Mouse (Mus musculus) forebrain, embryonic 13.5 days (tissue): ENCODE data around the gene Bysl. TPM values are rescaled to one million over a fixed set of nuclear protein-coding genes. Genes with fewer than 3 reads are reported as not detected.

Experiments
- ATAC-seq: fragments of 200-750 bp; cut with Nextera tagmentation; 2 replicates; pipeline ENCODE4 v1.8.0; 2017
- H3K27ac ChIP-seq: fragments of 300-500 bp; sonication (generic); 2 replicates; pipeline ENCODE4 v1.5.1; 2015; ENCODE audit warnings: inconsistent platforms, mild to moderate bottlenecking, moderate library complexity
- H3K27me3 ChIP-seq: fragments of 300-500 bp; sonication (generic); 2 replicates; pipeline ENCODE4 v1.6.1; 2015; ENCODE audit warnings: mild to moderate bottlenecking, inconsistent platforms
- H3K36me3 ChIP-seq: fragments of 300-500 bp; sonication (generic); 2 replicates; pipeline ENCODE4 v1.6.1; 2015; ENCODE audit warnings: mild to moderate bottlenecking, inconsistent platforms; ENCODE audit not compliant: poor library complexity, severe bottlenecking
- H3K4me1 ChIP-seq: fragments of 300-500 bp; sonication (generic); 2 replicates; pipeline ENCODE4 v1.6.1; 2015; ENCODE audit warnings: inconsistent platforms
- H3K4me2 ChIP-seq: fragments of 300-500 bp; sonication (generic); 2 replicates; pipeline ENCODE4 v1.6.1; 2015; ENCODE audit warnings: inconsistent platforms, mild to moderate bottlenecking, moderate library complexity
- H3K4me3 ChIP-seq: fragments of 300-500 bp; sonication (generic); 2 replicates; pipeline ENCODE4 v1.5.1; 2015; ENCODE audit warnings: mild to moderate bottlenecking, inconsistent platforms
- H3K9ac ChIP-seq: fragments of 300-500 bp; sonication (generic); 2 replicates; pipeline ENCODE4 v1.6.1; 2015; ENCODE audit warnings: mild to moderate bottlenecking, inconsistent platforms
- H3K9me3 ChIP-seq: fragments of 300-500 bp; sonication (generic); replicated peaks from 2 replicates; pipeline ENCODE4 v1.6.1; 2016; ENCODE audit warnings: inconsistent platforms
- WGBS: fragments of 180-500 bp; shearing (Covaris S2); methylation state at CpG from one replicate; pipeline ENCODE4 v1.1.7; 2015; 5-methylcytosine and 5-hydroxymethylcytosine counted together
- polyA plus RNA-seq: library from polyadenylated mRNA; unstranded; fragments of >200 nt; fragmentation: Nextera tagmentation; extraction: Ambion mirVana; gene quantifications from 2 replicates; pipeline ENCODE4 v1.2.1, GENCODE M21; 2015

Bysl gene
- polyA plus RNA-seq, 1 experiment from 2014 or later = 29.7 TPM

DNA sequence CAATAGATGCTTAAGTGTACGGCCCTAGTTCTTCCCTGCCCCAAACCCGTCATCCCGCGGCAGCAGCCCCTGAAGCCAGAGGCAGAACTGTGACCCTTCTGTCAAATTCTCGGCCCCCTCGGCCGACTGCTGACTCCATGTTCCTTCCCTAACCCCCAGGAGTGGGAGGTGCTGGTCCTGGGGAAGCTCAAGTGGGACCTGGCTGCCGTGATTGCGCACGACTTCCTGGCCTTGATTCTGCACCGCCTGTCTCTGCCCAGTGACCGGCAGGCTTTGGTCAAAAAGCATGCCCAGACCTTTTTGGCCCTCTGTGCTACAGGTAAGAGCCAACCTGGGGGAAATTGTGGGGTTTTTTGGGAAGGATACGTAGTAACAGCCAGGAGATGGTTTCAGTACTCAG, 14.0 kb downstream of the Bysl start:
- peaks cover 42% of the 10 kb centered on the region for H3K36me3 ChIP-seq
- H3K4me3 ChIP-seq = no peak overlapping the region
- no peak for ATAC-seq
- no peaks in the 10 kb centered on the region for H3K27me3 ChIP-seq
- peak overlapping the region; percentile 97; the same call in 1 of the 2 replicates for H3K4me2 ChIP-seq
- peak overlapping the region; percentile 21; the same call in 1 of the 2 replicates for H3K27ac ChIP-seq
- peaks cover 46% of the 10 kb centered on the region for H3K4me1 ChIP-seq
- H3K9me3 ChIP-seq = no peaks in the 10 kb centered on the region
- WGBS = 62% methylated on average over 13 of the region's 13 CpGs
- H3K9ac ChIP-seq = 0 out of 2 replicates have a peak overlapping the region, but pooled peaks have one; percentile 78

- H3K4me1 ChIP-seq = peaks cover 46% of the 10 kb centered on the region
- H3K27me3 ChIP-seq = no peaks in the 10 kb centered on the region
- H3K4me2 ChIP-seq = peak overlapping the region; percentile 97
- 51% methylated on average over 5 of the region's 5 CpGs for WGBS
- ATAC-seq = no peak
- H3K36me3 ChIP-seq = peaks cover 37% of the 10 kb centered on the region
- peak overlapping the region; percentile 78; the same call in 1 of the 2 replicates for H3K9ac ChIP-seq
- no peaks in the 10 kb centered on the region for H3K9me3 ChIP-seq
- H3K27ac ChIP-seq = peak overlapping the region; percentile 90
- H3K4me3 ChIP-seq = 0 out of 2 replicates have a peak overlapping the region, but pooled peaks have one; percentile 73
Measured at GRCm38 (mm10) chr17:47596839-47597164, 14.5 kb downstream of the Bysl start.

- Histone ChIP-seq H3K27ac (peak overlapping the region; percentile 90), H3K4me1 (peaks cover 46% of the 10 kb centered on the region), H3K27me3 (no peaks in the 10 kb centered on the region), H3K4me2 (peak overlapping the region; percentile 97), H3K9me3 (no peaks in the 10 kb centered on the region), H3K36me3 (peaks cover 32% of the 10 kb centered on the region), H3K4me3 (peak overlapping the region; percentile 73), H3K9ac (peak overlapping the region; percentile 78)
- 14% methylated on average over 6 of the region's 6 CpGs for WGBS
- no peak for ATAC-seq
Measured at GRCm38 (mm10) chr17:47596162-47596838, 15.0 kb downstream of the Bysl start.

DNA sequence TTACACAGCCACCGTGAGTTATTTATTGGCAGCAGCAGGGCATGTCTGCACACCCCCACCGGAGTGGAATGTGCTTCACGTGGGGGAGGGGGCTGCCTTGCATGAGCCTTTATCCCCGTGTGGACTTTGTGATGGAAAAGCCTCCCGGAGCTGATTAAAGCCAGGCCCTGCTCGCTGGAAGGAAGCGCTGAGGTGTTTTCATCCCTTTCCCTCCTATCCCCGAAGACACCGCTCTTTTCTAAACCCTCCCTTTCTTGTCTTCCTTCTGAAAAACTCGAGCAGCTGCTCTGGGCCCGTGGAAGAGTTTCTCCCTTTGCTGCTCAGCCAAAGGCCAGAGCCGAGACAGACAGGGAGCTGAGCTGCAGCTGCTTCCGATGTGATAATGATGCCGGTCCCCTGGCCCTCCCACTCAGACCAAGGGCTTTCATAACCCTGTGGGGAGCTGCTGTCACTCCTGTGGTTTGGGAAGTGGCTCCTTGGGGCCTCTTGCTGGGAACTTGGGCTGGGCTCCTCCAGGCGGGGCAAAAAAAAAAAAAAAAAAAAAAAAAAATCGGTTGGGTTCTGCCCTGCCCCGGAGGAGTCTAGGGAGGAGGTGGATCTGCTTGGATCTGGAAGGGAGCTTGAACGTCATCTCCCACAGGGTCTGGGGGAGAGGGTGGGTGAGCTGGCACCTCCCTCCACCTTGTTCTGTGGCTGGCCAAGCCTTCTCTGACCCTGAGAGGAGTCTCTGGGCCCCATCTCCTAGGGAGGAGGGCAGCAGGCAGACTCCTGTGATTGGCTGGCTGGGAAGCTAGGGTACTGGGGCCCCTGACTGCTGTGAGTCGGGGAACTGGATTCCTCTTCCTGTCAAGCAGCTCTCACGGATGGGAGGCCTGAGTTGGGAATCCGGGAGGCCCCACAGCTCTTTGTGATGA, 15.8 kb downstream of the Bysl start:
- no peak for ATAC-seq
- Histone ChIP-seq H3K4me2 (peak overlapping the region; percentile 97), H3K9ac (peak overlapping the region; percentile 78), H3K27me3 (no peaks in the 10 kb centered on the region), H3K9me3 (no peaks in the 10 kb centered on the region), H3K4me1 (peaks cover 46% of the 10 kb centered on the region), H3K4me3 (peak overlapping the region; percentile 73), H3K27ac (peak overlapping the region; percentile 90), H3K36me3 (peaks cover 24% of the 10 kb centered on the region)
- WGBS = under 1% methylated on average over 21 of the region's 21 CpGs

DNA sequence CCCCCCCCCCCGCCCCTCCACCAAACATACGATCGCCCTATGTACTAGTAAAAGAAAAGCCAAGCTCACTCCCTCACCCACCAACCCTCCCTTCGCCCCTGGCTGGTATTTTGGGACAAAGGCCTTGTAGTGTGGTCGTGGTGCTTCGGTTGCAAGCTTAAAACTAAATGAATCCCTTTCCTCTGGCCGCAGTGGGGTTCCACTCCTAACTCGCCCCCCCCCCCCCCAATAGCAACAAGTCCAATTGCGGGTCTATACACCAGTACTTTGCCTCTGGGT, 16.4 kb downstream of the Bysl start:
- peak overlapping the region; percentile 97 for H3K4me2 ChIP-seq
- peaks cover 18% of the 10 kb centered on the region for H3K36me3 ChIP-seq
- peak overlapping the region; percentile 90 for H3K27ac ChIP-seq
- peak overlapping the region; percentile 73 for H3K4me3 ChIP-seq
- peak overlapping the region; percentile 78 for H3K9ac ChIP-seq
- no peak for ATAC-seq
- H3K27me3 ChIP-seq = no peaks in the 10 kb centered on the region
- H3K4me1 ChIP-seq = peaks cover 46% of the 10 kb centered on the region
- 0% methylated on average over 8 of the region's 9 CpGs for WGBS
- no peaks in the 10 kb centered on the region for H3K9me3 ChIP-seq

DNA sequence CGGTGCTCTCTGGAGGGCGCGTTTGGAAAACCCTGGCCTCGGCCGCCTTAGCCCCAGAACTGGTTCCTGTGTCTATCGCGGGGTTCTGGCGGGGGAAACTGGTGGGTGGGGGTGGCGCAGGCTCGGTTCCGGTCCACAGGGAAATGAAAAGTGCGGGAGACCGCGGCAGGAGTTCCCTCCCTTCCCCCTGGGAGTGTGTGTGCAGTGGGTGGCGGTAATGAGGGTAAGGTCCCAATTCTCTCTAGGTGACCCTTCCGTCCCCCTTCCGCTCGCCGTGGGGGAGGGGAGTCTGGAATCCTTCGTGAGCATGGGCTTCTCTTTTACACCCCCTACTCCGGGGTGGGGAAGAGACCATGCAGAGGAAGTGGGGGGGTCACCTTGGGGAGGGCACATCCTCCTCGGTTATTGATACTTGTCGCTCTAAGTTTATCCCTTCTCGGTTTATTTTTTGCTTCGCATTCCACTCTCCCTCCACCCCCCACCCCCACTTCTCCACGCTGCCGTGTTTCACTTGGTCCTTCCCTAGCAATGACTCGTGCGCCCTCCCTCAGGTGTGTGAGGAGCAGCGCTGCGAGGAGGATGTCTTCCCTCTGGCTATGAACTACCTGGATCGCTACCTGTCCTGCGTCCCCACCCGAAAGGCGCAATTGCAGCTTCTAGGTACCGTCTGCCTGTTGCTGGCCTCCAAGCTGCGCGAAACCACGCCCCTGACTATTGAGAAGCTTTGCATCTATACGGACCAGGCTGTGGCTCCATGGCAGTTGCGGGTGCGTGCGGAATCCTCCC, 16.9 kb downstream of the Bysl start:
- no peaks in the 10 kb centered on the region for H3K27me3 ChIP-seq
- no peak for ATAC-seq

DNA sequence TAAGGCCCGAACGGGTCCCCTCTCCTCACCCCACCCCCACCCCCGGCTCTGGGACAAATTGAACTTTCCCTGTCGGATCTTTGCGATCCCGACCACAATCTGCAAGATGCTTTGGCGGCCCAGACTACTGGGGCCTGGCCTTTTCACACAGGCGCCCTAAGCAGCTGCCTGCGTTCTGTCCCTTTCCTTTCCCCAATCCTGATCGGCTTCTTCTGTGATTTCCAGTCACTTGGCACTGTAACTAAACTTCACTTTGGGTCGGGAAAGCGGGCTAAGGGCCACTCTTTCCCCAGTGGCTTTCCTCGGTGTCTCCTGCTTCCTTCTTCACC, 17.5 kb downstream of the Bysl start:
- WGBS = 0% methylated on average over 13 of the region's 13 CpGs
- Histone ChIP-seq H3K9ac (peak overlapping the region; percentile 78), H3K9me3 (no peaks in the 10 kb centered on the region), H3K4me3 (peak overlapping the region; percentile 73), H3K27me3 (no peaks in the 10 kb centered on the region), H3K36me3 (peaks cover 7% of the 10 kb centered on the region), H3K4me2 (peak overlapping the region; percentile 97), H3K4me1 (peaks cover 46% of the 10 kb centered on the region), H3K27ac (peak overlapping the region; percentile 90)
- no peak for ATAC-seq

More for the DNA sequence above, 16.9 kb downstream of the Bysl start:
- Histone ChIP-seq H3K9me3 (no peaks in the 10 kb centered on the region), H3K27ac (peak overlapping the region; percentile 90), H3K9ac (peak overlapping the region; percentile 78), H3K4me2 (peak overlapping the region; percentile 97), H3K4me3 (peak overlapping the region; percentile 73), H3K4me1 (peaks cover 46% of the 10 kb centered on the region), H3K36me3 (peaks cover 13% of the 10 kb centered on the region)
- under 1% methylated on average over 38 of the region's 43 CpGs for WGBS

DNA sequence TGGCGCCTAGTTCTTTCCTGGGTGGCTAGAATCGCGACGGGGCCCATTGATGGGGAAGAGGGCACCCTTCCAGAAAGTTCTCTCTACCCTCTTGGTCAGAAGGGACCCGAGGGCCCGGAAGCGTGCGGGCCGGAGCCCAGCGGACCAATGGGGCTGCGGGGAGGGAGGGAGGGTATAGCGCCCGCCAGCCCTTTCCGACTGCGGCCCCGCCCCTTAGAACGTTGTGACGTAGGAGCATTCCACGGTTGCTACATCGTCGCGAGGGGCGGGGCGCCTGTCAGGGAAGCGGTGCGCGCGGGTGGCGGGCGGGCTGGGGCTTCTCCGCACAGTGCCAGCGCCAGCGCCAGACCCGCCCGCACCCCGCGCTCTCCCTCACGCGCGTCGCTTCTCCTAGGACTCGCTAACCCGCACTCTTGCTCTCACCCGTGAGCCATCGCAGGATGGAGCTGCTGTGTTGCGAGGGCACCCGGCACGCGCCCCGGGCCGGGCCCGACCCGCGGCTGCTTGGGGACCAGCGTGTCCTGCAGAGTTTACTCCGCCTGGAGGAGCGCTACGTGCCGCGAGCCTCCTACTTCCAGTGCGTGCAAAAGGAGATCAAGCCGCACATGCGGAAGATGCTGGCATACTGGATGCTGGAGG, 18.0 kb downstream of the Bysl start:
- WGBS = 1% methylated on average over 62 of the region's 63 CpGs
- peak; percentile 93 for ATAC-seq
- Histone ChIP-seq H3K9me3 (no peaks in the 10 kb centered on the region), H3K9ac (peak overlapping the region; percentile 78), H3K27me3 (no peaks in the 10 kb centered on the region), H3K4me3 (peak overlapping the region; percentile 73), H3K4me1 (peaks cover 46% of the 10 kb centered on the region), H3K4me2 (peak overlapping the region; percentile 97), H3K36me3 (peaks cover 2% of the 10 kb centered on the region; the same call in 1 of the 2 replicates), H3K27ac (peak overlapping the region; percentile 90)

DNA sequence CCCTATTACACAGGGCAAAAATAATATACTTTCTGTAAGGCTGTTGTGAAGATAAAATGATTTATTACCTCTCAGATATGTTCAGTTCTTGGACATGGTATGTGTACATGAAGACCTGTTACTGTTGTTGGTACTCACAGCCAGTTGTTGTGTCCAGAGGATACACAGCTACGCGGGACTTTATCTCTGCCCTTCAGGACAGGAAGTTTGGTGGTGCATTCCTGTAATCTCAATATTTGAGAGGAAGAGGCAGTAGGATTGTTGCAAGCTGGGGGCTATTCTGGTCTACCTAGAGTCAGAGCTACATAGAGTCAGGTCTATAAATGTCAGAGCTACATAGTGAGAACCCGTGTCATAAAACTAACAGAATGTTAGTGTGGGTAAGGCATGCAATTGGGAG, 20.2 kb downstream of the Bysl start:
- no peaks in the 10 kb centered on the region for H3K27me3 ChIP-seq
- no peak overlapping the region for H3K9ac ChIP-seq
- ATAC-seq = no peak
- H3K4me2 ChIP-seq = no peak overlapping the region
- no peaks in the 10 kb centered on the region for H3K36me3 ChIP-seq
- no peak overlapping the region for H3K27ac ChIP-seq
- peaks cover 27% of the 10 kb centered on the region for H3K4me1 ChIP-seq
- H3K9me3 ChIP-seq = no peaks in the 10 kb centered on the region
- no peak overlapping the region for H3K4me3 ChIP-seq
- WGBS = 92% methylated on average over 3 of the region's 3 CpGs

GRCm38 (mm10) chr17:47588517-47588916, 22.8 kb downstream of the Bysl start:
- H3K4me1 ChIP-seq = 0 out of 2 replicates have a peak, but pooled peaks cover 4% of the 10 kb centered on the region
- no peak overlapping the region for H3K4me3 ChIP-seq
- WGBS = 85% methylated on average over 8 of the region's 8 CpGs
- no peak for ATAC-seq
- H3K27ac ChIP-seq = no peak overlapping the region
- no peaks in the 10 kb centered on the region for H3K9me3 ChIP-seq
- H3K9ac ChIP-seq = no peak overlapping the region
- H3K4me2 ChIP-seq = no peak overlapping the region
- H3K27me3 ChIP-seq = no peaks in the 10 kb centered on the region
- no peaks in the 10 kb centered on the region for H3K36me3 ChIP-seq

DNA sequence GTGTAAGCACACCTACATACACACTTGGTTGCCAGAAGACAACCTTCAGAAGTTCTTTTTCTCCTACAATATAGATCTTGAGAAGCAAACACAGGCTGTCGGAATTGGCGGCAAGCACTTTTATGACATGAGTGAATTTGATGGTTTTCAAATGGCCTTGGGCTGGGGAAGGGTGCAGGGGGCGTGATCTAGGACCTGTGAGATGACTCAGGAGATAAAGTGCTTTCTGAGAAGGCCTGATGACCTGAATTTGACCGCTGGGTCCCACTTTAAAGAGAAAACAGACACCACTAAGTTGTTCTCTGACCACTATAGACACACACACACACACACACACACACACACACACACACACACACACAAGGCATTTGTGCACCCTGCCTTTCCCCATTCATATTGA, 30.3 kb downstream of the Bysl start:
- H3K4me1 ChIP-seq = no peaks in the 10 kb centered on the region
- no peaks in the 10 kb centered on the region for H3K27me3 ChIP-seq
- no peaks in the 10 kb centered on the region for H3K36me3 ChIP-seq
- WGBS = 85% methylated on average over 4 of the region's 4 CpGs
- ATAC-seq = no peak
- no peak overlapping the region for H3K4me2 ChIP-seq
- no peak overlapping the region for H3K4me3 ChIP-seq
- no peaks in the 10 kb centered on the region for H3K9me3 ChIP-seq
- no peak overlapping the region for H3K27ac ChIP-seq
- no peak overlapping the region for H3K9ac ChIP-seq
